Mouse (Mus musculus) cerebellum, adult 2 months (tissue): ENCODE data around the gene Zfp646. TPM values are rescaled to one million over a fixed set of nuclear protein-coding genes. Genes with fewer than 3 reads are reported as not detected.

ENCODE experiments used
- DNase-seq, 2 experiments: peaks; one replicate each; pipeline ENCODE4 v3.0.0; 2021
- H3K27ac ChIP-seq: fragments of 200-500 bp; 2 replicates; pipeline ENCODE4 v1.5.1; 2012; ENCODE audit warnings: low read length, control low read depth, inconsistent platforms; ENCODE audit not compliant: insufficient read depth
- H3K27me3 ChIP-seq: fragments of 200-500 bp; 2 replicates; pipeline ENCODE4 v1.6.1; 2012; ENCODE audit warnings: inconsistent platforms, mild to moderate bottlenecking, low read length, moderate library complexity; ENCODE audit not compliant: control insufficient read depth, insufficient read depth
- H3K4me1 ChIP-seq: fragments of 200-500 bp; 2 replicates; pipeline ENCODE4 v1.6.1; 2011; ENCODE audit warnings: low read length; ENCODE audit not compliant: control insufficient read depth, insufficient read depth
- H3K4me3 ChIP-seq: fragments of 200-500 bp; replicated peaks from 2 replicates; pipeline ENCODE3; 2011; ENCODE audit warnings: mild to moderate bottlenecking, low read depth, low read length, control low read depth; ENCODE audit not compliant: insufficient read depth
- CTCF ChIP-seq: fragments of 200-500 bp; IDR thresholded peaks from 2 replicates; pipeline ENCODE4 v1.5.1; 2011; ENCODE audit warnings: low read depth, mild to moderate bottlenecking, control low read depth, low read length, moderate library complexity, borderline replicate concordance; ENCODE audit not compliant: insufficient read depth
- POLR2A ChIP-seq: fragments of 200-500 bp; IDR thresholded peaks from 2 replicates; pipeline ENCODE4 v1.6.1; 2011; ENCODE audit warnings: low read length, control low read depth, borderline replicate concordance; ENCODE audit not compliant: insufficient read depth
- WGBS: fragments of 180-500 bp; shearing (Covaris S2); methylation state at CpG from one replicate; pipeline ENCODE4 v1.1.7; 2018; 5-methylcytosine and 5-hydroxymethylcytosine counted together
- polyA plus RNA-seq: library from polyadenylated mRNA; depleted of rRNA; stranded (reverse); fragments of >200 nt; gene quantifications from 2 replicates; pipeline ENCODE4 v1.2.3, GENCODE M21; 2012

Gene Zfp646
- polyA plus RNA-seq, 1 experiment = 17.8 TPM

- DNase-seq = no peak
- TF ChIP-seq CTCF = no peak
- TF ChIP-seq POLR2A = no peak
- 71% methylated on average over 6 of the region's 6 CpGs for WGBS
Observed at GRCm38 (mm10) chr7:127849973-127850875, 25.8 kb upstream of the Zfp646 start.

GRCm38 (mm10) chr7:127850906-127851305, 25.1 kb upstream of the Zfp646 start:
- WGBS = 68% methylated on average over 5 of the region's 5 CpGs
- DNase-seq = no peak

More at GRCm38 (mm10) chr7:127849973-127850875, 25.8 kb upstream of the Zfp646 start:
- no peak overlapping the region for H3K27ac ChIP-seq
- H3K27me3 ChIP-seq = no peaks in the 10 kb centered on the region
- H3K4me1 ChIP-seq = no peaks in the 10 kb centered on the region
- no peak overlapping the region for H3K4me3 ChIP-seq

GRCm38 (mm10) chr7:127858258-127858657, 17.8 kb upstream of the Zfp646 start:
- Histone ChIP-seq H3K27ac (no peak overlapping the region), H3K4me3 (no peak overlapping the region), H3K4me1 (no peaks in the 10 kb centered on the region), H3K27me3 (no peaks in the 10 kb centered on the region)
- no peak for DNase-seq
- TF ChIP-seq POLR2A = no peak
- no peak for TF ChIP-seq CTCF
- WGBS = 87% methylated on average over 6 of the region's 6 CpGs

More at GRCm38 (mm10) chr7:127850906-127851305, 25.1 kb upstream of the Zfp646 start:
- Histone ChIP-seq H3K4me1 (no peaks in the 10 kb centered on the region), H3K27me3 (no peaks in the 10 kb centered on the region), H3K27ac (no peak overlapping the region), H3K4me3 (no peak overlapping the region)
- no peak for TF ChIP-seq POLR2A
- TF ChIP-seq CTCF = no peak

- H3K4me1 ChIP-seq = no peaks in the 10 kb centered on the region
- no peaks in the 10 kb centered on the region for H3K27me3 ChIP-seq
- no peak overlapping the region for H3K4me3 ChIP-seq
- DNase-seq = no peak
- TF ChIP-seq POLR2A = no peak
- TF ChIP-seq CTCF = no peak
- no peak overlapping the region for H3K27ac ChIP-seq
- 90% methylated on average over 12 of the region's 12 CpGs for WGBS
Observed at GRCm38 (mm10) chr7:127866434-127866833, 9.6 kb upstream of the Zfp646 start.

- 97% methylated on average over 18 of the region's 18 CpGs for WGBS
- TF ChIP-seq CTCF (no peak), POLR2A (no peak)
- DNase-seq = no peak
- Histone ChIP-seq H3K27ac (no peak overlapping the region), H3K27me3 (no peaks in the 10 kb centered on the region), H3K4me1 (no peaks in the 10 kb centered on the region), H3K4me3 (no peak overlapping the region)
Observed at GRCm38 (mm10) chr7:127867641-127868040, 8.4 kb upstream of the Zfp646 start.

GRCm38 (mm10) chr7:127869149-127869810, 6.7 kb upstream of the Zfp646 start:
- no peaks in the 10 kb centered on the region for H3K27me3 ChIP-seq
- no peak for DNase-seq
- no peaks in the 10 kb centered on the region for H3K4me1 ChIP-seq
- TF ChIP-seq CTCF (no peak), POLR2A (no peak)
- H3K4me3 ChIP-seq = no peak overlapping the region
- WGBS = 14% methylated on average over 3 of the region's 3 CpGs
- H3K27ac ChIP-seq = no peak overlapping the region

- H3K27ac ChIP-seq = no peak overlapping the region
- H3K4me1 ChIP-seq = no peaks in the 10 kb centered on the region
- no peaks in the 10 kb centered on the region for H3K27me3 ChIP-seq
- TF ChIP-seq POLR2A (no peak), CTCF (no peak)
- DNase-seq = no peak
- no peak overlapping the region for H3K4me3 ChIP-seq
- 79% methylated on average over 5 of the region's 5 CpGs for WGBS
Observed at GRCm38 (mm10) chr7:127870136-127870821, 5.7 kb upstream of the Zfp646 start.
